Mouse (Mus musculus) kidney, embryonic 15.5 days (tissue): ENCODE results near the gene Cdh3. TPM values are rescaled to one million over a fixed set of nuclear protein-coding genes. Genes with fewer than 3 reads are reported as not detected.
"Not testable (repeated sequence)": the region's sequence is repeated elsewhere in the genome, so short reads cannot be mapped to it uniquely, and the experiment has no call there.

Source experiments
- ATAC-seq: fragments of 200-750 bp; cut with Nextera tagmentation; replicated peaks from 2 replicates; pipeline ENCODE4 v1.8.0; 2017; ENCODE audit warnings: moderate TSS enrichment; ENCODE audit not compliant: low FRiP score
- H3K27ac ChIP-seq: fragments of 300-500 bp; sonication (generic); 2 replicates; pipeline ENCODE4 v1.5.1; 2015; ENCODE audit warnings: mild to moderate bottlenecking, inconsistent platforms
- H3K27me3 ChIP-seq: fragments of 300-500 bp; sonication (generic); 2 replicates; pipeline ENCODE4 v1.6.1; 2015; ENCODE audit warnings: inconsistent platforms
- H3K36me3 ChIP-seq: fragments of 300-500 bp; sonication (generic); 2 replicates; pipeline ENCODE4 v1.6.1; 2015; ENCODE audit warnings: inconsistent platforms
- H3K4me1 ChIP-seq: fragments of 300-500 bp; sonication (generic); 2 replicates; pipeline ENCODE4 v1.6.1; 2015; ENCODE audit warnings: inconsistent platforms
- H3K4me2 ChIP-seq: fragments of 300-500 bp; sonication (generic); 2 replicates; pipeline ENCODE4 v1.6.1; 2015; ENCODE audit warnings: moderate library complexity, mild to moderate bottlenecking, inconsistent platforms
- H3K4me3 ChIP-seq: fragments of 300-500 bp; sonication (generic); replicated peaks from 2 replicates; pipeline ENCODE4 v1.5.1; 2015; ENCODE audit warnings: mild to moderate bottlenecking, inconsistent platforms
- H3K9ac ChIP-seq: fragments of 300-500 bp; sonication (generic); 2 replicates; pipeline ENCODE4 v1.6.1; 2015; ENCODE audit warnings: mild to moderate bottlenecking, inconsistent platforms
- H3K9me3 ChIP-seq: fragments of 300-500 bp; sonication (generic); replicated peaks from 2 replicates; pipeline ENCODE4 v1.6.1; 2016; ENCODE audit warnings: inconsistent platforms
- WGBS: fragments of 180-500 bp; shearing (Covaris S2); methylation state at CpG from one replicate; pipeline ENCODE4 v1.1.7; 2015; ENCODE audit warnings: mixed read lengths; 5-methylcytosine and 5-hydroxymethylcytosine counted together
- polyA plus RNA-seq: library from polyadenylated mRNA; unstranded; fragments of >200 nt; fragmentation: Nextera tagmentation; extraction: Ambion mirVana; gene quantifications from 2 replicates; pipeline ENCODE4 v1.2.1, GENCODE M21; 2015

Gene Cdh3
- polyA plus RNA-seq, 1 experiment from 2014 or later = 33.5 TPM

DNA sequence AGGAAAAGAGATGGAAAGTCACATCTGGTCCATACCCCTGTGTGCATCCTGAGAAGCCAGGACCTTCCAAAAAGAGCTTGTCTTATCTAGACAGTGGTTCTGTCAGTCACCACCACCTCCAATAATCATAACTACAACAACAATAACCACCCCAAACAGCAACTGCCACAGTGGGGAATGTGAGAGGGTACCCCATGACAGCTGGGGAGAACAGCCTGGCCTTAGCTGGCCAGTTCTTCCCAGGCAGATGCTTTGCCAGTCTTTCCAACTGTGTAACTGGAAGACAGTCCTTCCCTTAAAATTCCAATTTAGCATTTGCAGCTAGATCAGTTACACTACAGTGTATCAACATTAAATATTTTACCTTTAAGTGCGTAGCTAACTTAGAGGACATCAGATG is 40.2 kb downstream of the Cdh3 start:
- Histone ChIP-seq H3K4me3 (no peak overlapping the region), H3K27me3 (no peaks in the 10 kb centered on the region), H3K9ac (no peak overlapping the region), H3K4me2 (no peak overlapping the region), H3K36me3 (peaks cover 46% of the 10 kb centered on the region), H3K4me1 (no peaks in the 10 kb centered on the region), H3K27ac (no peak overlapping the region), H3K9me3 (0 out of 2 replicates have a peak, but pooled peaks cover 2% of the 10 kb centered on the region)
- no peak for ATAC-seq
- 96% methylated on average over 1 of the region's 1 CpGs for WGBS

DNA sequence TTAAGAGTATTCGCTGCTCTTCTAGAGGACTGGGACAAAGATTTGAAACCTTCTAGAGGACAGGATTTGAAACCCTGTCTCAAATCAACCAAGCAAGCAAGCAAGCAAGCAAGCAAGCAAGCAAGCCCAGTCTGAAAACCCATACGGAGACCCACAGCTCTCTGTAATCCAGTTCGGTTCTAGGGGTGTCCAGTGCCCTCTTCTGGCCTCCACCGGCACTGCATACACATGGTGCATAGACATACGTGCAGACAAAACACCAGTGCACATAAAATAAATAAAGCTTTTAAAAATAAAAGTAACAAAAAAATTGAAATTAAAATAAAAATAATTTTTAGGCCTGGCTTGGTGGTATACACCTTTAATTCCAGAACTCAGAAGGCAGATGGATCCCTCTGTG is 43.3 kb downstream of the Cdh3 start:
- no peak overlapping the region for H3K4me3 ChIP-seq
- no peak for ATAC-seq
- H3K36me3 ChIP-seq = peaks cover 55% of the 10 kb centered on the region
- H3K27ac ChIP-seq = no peak overlapping the region
- no peak overlapping the region for H3K4me2 ChIP-seq
- H3K9me3 ChIP-seq = peaks cover 9% of the 10 kb centered on the region; the same call in 1 of the 2 replicates
- H3K4me1 ChIP-seq = no peaks in the 10 kb centered on the region
- no peaks in the 10 kb centered on the region for H3K27me3 ChIP-seq
- WGBS = 97% methylated on average over 5 of the region's 5 CpGs
- no peak overlapping the region for H3K9ac ChIP-seq

DNA sequence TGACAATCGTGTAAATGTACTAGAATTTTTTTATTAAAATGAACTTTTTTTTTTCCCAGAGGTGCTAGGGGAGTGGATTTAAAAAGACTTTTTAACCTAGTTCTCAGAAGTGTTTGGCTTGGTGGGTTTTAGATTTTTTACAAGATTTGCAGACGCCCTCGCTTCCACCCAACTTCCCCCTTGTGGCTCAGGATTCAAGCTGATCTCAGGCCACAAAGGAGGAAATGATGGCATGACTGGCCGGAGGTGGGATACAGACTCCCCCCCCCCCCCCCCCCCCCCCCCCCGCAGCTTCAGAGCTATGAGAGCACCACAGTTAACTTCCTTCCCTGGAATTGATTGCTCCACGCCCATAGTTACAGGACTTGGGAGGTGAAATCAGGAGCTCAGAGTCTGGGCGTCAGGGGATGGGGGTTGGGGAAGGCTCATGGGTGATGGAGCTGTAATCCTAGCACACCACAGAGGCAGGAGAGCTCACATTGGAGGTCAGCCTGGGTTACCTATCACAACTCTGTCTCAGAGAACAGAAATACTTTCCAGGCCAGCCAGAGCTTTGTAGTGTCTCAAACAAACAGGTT is 45.5 kb downstream of the Cdh3 start:
- Histone ChIP-seq H3K9ac (no peak overlapping the region), H3K36me3 (peaks cover 49% of the 10 kb centered on the region), H3K27me3 (no peaks in the 10 kb centered on the region), H3K4me3 (no peak overlapping the region), H3K4me2 (no peak overlapping the region), H3K4me1 (peaks cover 6% of the 10 kb centered on the region), H3K27ac (no peak overlapping the region), H3K9me3 (peaks cover 9% of the 10 kb centered on the region; the same call in 1 of the 2 replicates)
- ATAC-seq = no peak
- 61% methylated on average over 6 of the region's 7 CpGs for WGBS

DNA sequence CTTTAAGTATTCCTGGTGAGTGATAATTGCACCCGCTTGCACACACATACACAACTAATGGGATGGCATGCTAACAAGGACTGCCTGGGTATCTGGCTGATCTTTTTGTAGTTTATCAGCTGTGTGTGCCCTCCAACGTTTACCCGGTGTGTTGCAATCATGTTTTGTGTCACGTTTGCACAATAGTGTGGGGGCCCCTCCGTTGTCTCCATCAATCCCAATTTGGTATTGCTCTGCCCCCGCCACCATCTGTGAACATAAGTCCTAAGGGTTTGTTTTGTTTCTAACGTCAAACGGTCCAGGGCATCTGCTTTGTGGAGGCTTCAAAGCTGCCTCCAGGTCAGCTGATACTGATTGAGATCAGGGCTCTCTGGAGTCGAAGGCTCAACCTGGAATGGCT is 49.2 kb downstream of the Cdh3 start:
- no peak for ATAC-seq
- Histone ChIP-seq H3K36me3 (peaks cover 26% of the 10 kb centered on the region), H3K4me3 (no peak overlapping the region), H3K9ac (no peak overlapping the region), H3K4me1 (peaks cover 12% of the 10 kb centered on the region), H3K27me3 (no peaks in the 10 kb centered on the region), H3K4me2 (no peak overlapping the region), H3K27ac (no peak overlapping the region), H3K9me3 (peaks cover 7% of the 10 kb centered on the region; the same call in 1 of the 2 replicates)
- WGBS = 62% methylated on average over 9 of the region's 9 CpGs

DNA sequence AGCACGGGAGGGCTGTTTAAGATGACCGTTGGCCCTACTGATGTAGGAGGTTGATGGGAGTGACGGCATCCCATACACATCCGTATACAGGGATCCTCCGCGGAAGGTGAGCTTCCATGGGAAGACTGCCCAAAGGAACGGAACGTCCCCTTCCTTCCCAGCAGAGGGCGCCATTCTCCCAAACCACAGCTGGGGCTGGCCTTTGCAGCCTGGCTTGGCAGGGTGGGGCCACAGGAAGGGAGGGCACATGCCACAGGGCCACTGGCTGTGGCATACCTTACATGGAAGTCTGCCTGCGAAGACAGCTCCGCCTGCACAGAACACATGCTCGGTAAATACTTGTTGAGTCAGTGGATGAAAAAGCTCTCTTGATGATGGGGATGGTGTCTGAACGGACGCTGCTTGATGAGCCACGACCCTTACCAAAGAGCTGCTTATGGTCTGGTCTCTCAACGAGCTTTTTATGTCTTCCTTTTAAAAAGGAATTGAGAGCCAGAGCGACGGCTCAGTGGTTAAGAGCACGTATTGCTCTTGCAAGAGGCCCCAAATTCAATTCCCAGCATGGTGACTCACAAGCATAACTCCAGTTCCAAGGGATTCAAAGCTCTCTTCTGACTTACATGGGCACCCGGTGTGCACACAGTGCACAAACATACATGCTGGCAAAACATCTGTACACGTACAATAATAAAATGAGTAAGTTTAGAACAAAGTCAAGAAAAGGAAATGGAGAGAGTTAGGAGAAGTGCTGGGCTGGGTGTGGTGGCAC is 50.6 kb downstream of the Cdh3 start:
- no peaks in the 10 kb centered on the region for H3K27me3 ChIP-seq
- H3K4me1 ChIP-seq = peaks cover 12% of the 10 kb centered on the region
- peaks cover 15% of the 10 kb centered on the region; the same call in 1 of the 2 replicates for H3K36me3 ChIP-seq
- peak; percentile 88 for ATAC-seq
- peak overlapping the region; percentile 38; the same call in 1 of the 2 replicates for H3K27ac ChIP-seq
- H3K4me2 ChIP-seq = peak overlapping the region; percentile 39; the same call in 1 of the 2 replicates
- 19% methylated on average over 21 of the region's 21 CpGs for WGBS
- peaks cover 7% of the 10 kb centered on the region; the same call in 1 of the 2 replicates for H3K9me3 ChIP-seq
- H3K9ac ChIP-seq = no peak overlapping the region
- no peak overlapping the region for H3K4me3 ChIP-seq

DNA sequence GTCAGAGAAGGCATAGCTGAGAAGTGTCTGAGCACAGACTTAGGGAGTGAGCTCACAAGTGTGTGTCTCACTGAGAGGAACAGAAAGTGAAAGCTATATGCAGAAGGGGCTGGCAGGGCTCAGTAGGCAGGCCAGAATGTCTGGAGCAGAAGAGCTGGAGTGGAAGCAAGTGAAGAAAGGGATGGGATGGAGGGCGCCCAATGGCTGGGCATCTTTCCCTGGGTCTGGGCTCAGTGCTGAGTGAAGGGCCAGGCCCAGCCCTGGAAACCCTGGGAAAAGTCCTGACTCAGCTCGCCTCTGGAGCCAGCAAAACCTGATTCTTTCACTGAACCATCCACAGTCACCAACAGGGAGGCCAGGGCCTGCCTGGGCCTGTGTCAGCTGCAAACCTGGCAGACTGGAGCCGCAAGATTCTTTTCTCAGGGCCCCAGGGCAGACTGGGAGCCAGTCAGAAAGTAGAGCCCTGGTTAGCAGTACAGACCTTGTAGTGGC is 53.0 kb downstream of the Cdh3 start:
- Histone ChIP-seq H3K9ac (no peak overlapping the region), H3K27me3 (no peaks in the 10 kb centered on the region), H3K4me2 (no peak overlapping the region), H3K4me1 (peaks cover 12% of the 10 kb centered on the region), H3K9me3 (no peaks in the 10 kb centered on the region), H3K27ac (peak overlapping the region; percentile 45), H3K4me3 (no peak overlapping the region), H3K36me3 (no peaks in the 10 kb centered on the region)
- WGBS = 78% methylated on average over 3 of the region's 3 CpGs
- peak; percentile 46; the same call in 1 of the 2 replicates for ATAC-seq

DNA sequence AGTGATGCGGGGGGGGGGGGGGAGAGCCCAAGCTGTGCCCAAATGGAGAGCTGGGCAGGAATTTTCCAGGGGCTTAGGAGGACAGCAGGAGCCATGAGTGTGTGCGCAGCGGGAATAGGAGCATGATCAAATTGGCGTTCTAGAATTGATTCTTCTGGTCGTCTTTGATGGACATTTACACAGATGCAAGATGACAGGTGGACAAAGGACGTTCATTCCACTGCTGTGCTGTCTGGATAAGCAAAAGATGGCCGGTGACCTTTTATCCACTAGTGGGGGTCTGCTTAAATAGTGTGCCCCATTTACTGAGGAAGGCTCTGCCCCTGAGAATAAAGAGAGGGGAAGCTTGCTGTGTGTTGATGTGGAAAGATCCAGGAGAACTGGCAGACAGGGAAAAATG is 58.3 kb downstream of the Cdh3 start:
- no peak overlapping the region for H3K27ac ChIP-seq
- 86% methylated on average over 6 of the region's 7 CpGs for WGBS
- peaks cover 22% of the 10 kb centered on the region for H3K4me1 ChIP-seq
- ATAC-seq = no peak
- no peak overlapping the region for H3K4me3 ChIP-seq
- H3K27me3 ChIP-seq = no peaks in the 10 kb centered on the region
- no peaks in the 10 kb centered on the region for H3K36me3 ChIP-seq
- no peaks in the 10 kb centered on the region for H3K9me3 ChIP-seq
- no peak overlapping the region for H3K9ac ChIP-seq
- H3K4me2 ChIP-seq = no peak overlapping the region

DNA sequence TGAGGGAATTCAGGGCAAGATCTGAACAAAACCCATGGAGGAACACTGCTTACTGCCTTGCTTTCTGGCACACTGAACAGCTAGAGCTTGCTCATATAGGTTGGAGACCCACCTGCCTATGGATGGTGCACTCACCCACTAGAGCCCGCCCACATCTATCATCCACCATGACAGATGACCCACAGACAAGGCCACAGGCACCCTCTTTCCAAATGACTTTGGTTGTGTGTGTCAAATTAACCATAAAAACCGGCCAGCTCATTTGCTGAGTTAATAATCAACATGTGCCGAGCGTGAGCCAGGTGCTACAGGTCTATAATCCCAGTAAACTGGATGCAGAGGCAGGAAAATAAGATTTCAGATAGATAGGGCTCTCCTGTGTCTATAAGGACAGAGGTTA is 59.7 kb downstream of the Cdh3 start:
- WGBS = 44% methylated on average over 4 of the region's 4 CpGs
- no peaks in the 10 kb centered on the region for H3K9me3 ChIP-seq
- ATAC-seq = peak; percentile 79
- no peak overlapping the region for H3K4me3 ChIP-seq
- H3K9ac ChIP-seq = no peak overlapping the region
- peak overlapping the region; percentile 35; the same call in 1 of the 2 replicates for H3K27ac ChIP-seq
- H3K4me1 ChIP-seq = peaks cover 22% of the 10 kb centered on the region
- H3K4me2 ChIP-seq = no peak overlapping the region
- no peaks in the 10 kb centered on the region for H3K27me3 ChIP-seq
- no peaks in the 10 kb centered on the region for H3K36me3 ChIP-seq

DNA sequence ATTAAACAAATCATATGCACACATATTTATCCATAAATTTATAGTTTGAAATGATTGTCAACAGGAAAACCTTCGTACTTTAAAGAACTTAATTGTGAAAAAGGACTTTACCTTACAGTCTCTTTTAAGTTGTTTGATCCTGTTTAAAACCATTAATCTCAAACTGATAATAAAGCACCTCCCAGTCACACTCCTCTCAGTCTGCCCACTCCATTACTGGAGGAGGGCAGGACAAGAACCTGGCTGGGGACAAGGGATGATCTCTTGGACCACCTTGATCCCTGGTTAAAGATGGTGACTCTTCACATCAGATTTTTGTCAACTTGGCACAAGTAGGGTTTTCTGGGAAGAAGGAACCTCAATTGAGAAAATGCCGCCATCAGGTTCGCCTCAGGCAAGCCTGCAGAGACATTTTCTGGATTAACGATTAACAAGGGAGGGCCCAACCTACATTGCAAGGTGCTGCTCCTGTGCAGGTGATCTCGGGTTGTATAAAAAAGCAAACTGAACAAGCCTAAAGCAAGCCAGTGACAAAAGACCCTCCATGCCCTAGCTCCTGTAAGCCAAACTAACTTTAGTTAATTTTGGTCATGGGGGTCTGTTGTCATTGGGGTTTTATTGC is 61.0 kb downstream of the Cdh3 start:
- Histone ChIP-seq H3K9ac (no peak overlapping the region), H3K9me3 (no peaks in the 10 kb centered on the region), H3K4me2 (no peak overlapping the region), H3K4me1 (peaks cover 23% of the 10 kb centered on the region), H3K4me3 (no peak overlapping the region), H3K27ac (0 out of 2 replicates have a peak overlapping the region, but pooled peaks have one; percentile 28), H3K36me3 (no peaks in the 10 kb centered on the region), H3K27me3 (no peaks in the 10 kb centered on the region)
- WGBS = 69% methylated on average over 5 of the region's 5 CpGs
- no peak for ATAC-seq

DNA sequence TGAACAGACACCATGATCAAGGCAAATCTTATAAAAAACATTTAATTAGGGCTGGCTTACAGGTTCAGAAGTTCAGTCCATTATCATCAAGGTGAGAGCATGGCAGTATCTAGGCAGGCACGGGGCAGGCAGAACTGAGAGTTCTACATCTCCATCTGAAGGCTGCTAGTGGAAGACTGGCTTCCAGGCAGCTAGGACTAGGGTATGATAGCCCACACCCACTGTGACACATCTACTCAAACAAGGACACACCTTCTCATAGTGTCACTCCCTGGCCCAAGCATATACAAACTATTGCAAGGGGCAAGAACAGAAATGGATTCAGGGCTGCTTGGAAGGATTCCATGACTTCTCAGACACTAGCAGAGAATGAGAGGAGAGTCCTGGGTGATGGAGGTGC is 61.5 kb downstream of the Cdh3 start:
- H3K27ac ChIP-seq, H3K9ac ChIP-seq, H3K27me3 ChIP-seq, H3K9me3 ChIP-seq, ATAC-seq, H3K36me3 ChIP-seq, H3K4me2 ChIP-seq, H3K4me3 ChIP-seq: not testable (repeated sequence)
- peaks cover 28% of the 10 kb centered on the region for H3K4me1 ChIP-seq
- 60% methylated on average over 1 of the region's 1 CpGs for WGBS

DNA sequence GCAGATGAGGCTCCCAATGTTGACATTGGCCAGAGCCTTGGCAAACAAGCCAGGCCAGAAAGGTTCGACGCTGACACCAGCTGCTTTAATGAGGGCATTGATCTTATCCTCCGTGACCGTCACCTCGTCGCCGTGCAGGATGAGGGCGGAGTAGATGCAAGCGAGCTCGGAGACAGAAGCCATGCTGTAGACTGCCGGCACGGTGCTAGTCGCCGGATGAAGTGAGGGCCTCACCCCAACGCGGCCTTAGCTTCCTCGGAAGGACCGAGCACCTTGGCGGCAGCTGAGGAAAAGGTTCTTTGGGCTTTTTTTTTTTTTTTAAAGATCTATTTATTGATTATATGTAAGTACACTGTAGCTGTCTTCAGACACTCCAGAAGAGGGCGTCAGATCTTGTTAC is 62.5 kb downstream of the Cdh3 start, which contains the start of gene Gm10073:
Gm10073 (minus strand) TSS at position 294 of the 400 bp plus-strand sequence.
- H3K36me3 ChIP-seq, ATAC-seq, H3K9me3 ChIP-seq, H3K27ac ChIP-seq, H3K9ac ChIP-seq, H3K4me3 ChIP-seq, H3K27me3 ChIP-seq: not testable (repeated sequence)
- peaks cover 31% of the 10 kb centered on the region for H3K4me1 ChIP-seq
- H3K4me2 ChIP-seq = peak within 1 kb of the TSS; percentile 31; the same call in 1 of the 2 replicates
- WGBS = 30% methylated on average over 20 of the region's 20 CpGs

DNA sequence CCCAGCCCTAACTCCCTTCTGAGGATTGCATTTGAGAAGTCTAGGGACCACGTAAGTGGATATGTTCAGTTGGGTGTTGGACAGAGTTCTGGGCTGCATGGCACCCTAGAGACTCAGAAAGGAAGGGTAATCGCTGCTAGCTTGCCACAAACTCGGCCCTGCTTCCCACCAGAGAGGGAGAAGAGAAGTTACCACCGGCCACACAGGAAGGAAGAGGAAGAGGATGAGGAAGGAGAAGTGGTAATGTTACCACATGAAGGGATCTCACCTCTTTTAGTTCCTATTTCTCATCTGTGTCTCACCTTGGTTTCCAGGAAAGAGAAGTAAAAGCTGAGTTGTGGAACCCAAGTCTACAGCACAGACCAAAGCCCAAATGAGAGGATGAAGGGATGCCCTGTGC is 63.6 kb downstream of the Cdh3 start:
- Histone ChIP-seq H3K4me2 (no peak overlapping the region), H3K27ac (no peak overlapping the region), H3K36me3 (no peaks in the 10 kb centered on the region), H3K9ac (no peak overlapping the region), H3K27me3 (no peaks in the 10 kb centered on the region), H3K9me3 (no peaks in the 10 kb centered on the region), H3K4me1 (peaks cover 31% of the 10 kb centered on the region), H3K4me3 (no peak overlapping the region)
- ATAC-seq = no peak
- 83% methylated on average over 4 of the region's 4 CpGs for WGBS
